In genomic region chr6:5725611-5726236, GRCm38 (mm10) we compare ENCODE assay signal across 8 mouse cellular contexts. TPM values are rescaled to one million over a fixed set of nuclear protein-coding genes. Genes with fewer than 3 reads are reported as not detected.
DNase-seq lines count a peak whose midpoint lies in the region; ATAC-seq lines count a peak whose summit lies in the region.

Dync1i1 (plus strand) TSS chr6:5725639.

- peak; percentile 90 for ATAC-seq in frontal cortex, adult (ENCODE audit: low TSS enrichment)
- peak; percentile 95 for ATAC-seq in hematopoietic stem cell, adult 5-6 weeks (replicated peaks in 1 of 2; ENCODE audit: insufficient read depth in 1 of 2, low FRiP score in 2 of 2, low TSS enrichment in 1 of 2, low read depth in 1 of 2, poor library complexity in 2 of 2, severe bottlenecking in 2 of 2)

- DNase-seq in WW6 (ENCODE audit: low read depth, low spot score) = peak; percentile 16
- DNase-seq in cerebellum, adult 9-10 months = peak; percentile 83
- DNase-seq in layer of hippocampus, postnatal 36 days = peak; percentile 69
- DNase-seq in lung, postnatal 36 days = peak; percentile 2
- peak; percentile 79 for DNase-seq in right cerebral cortex, adult 18-20 months
- no peak for DNase-seq in spleen, postnatal 14 days (ENCODE audit: low spot score in 2 of 2)

RNA-seq across cellular contexts. Expression of gene Dync1i1, which starts in this region (rescaled TPM):
- 0.69 and 0.89 TPM in 2 replicates for total RNA-seq in hematopoietic stem cell, adult 5-6 weeks (2017)
- 100 to 1,000 TPM; 146 to 151 TPM for total RNA-seq in layer of hippocampus, postnatal 36 days (2021)

Comparison
In these comparisons a context has a peak if more than half of its experiments do, and no peak if none do; other contexts are left out.
1. RNA of gene Dync1i1 (total RNA-seq): 146 to 151 TPM in layer of hippocampus, postnatal 36 days; 0.69 to 0.89 TPM in hematopoietic stem cell, adult 5-6 weeks; every median in the first group is over 10 times any median in the second.
2. Peak in ATAC-seq in hematopoietic stem cell, adult 5-6 weeks; RNA of the gene not detected or under 1 TPM.
3. DNase-seq: peak in WW6 (single experiment), cerebellum, adult 9-10 months (single experiment), layer of hippocampus, postnatal 36 days (2 of 2), lung, postnatal 36 days (single experiment) and right cerebral cortex, adult 18-20 months (single experiment); none in spleen, postnatal 14 days (0 of 2).